Mouse (Mus musculus): ENCODE data around the gene Bcl2a1d. TPM values are rescaled to one million over a fixed set of nuclear protein-coding genes. Genes with fewer than 3 reads are reported as not detected.
"Not testable (repeated sequence)": the region's sequence is repeated elsewhere in the genome, so short reads cannot be mapped to it uniquely, and the experiment has no call there.

The Bcl2a1d gene
- polyA plus RNA-seq, 1 experiment from 2014 or later = 0.82 TPM

- peak within 1 kb of the TSS; percentile 44 for H3K4me2 ChIP-seq (ENCODE audit: low read depth, low read length)
- ATAC-seq = peak; percentile 71
- H3K9me3 ChIP-seq (ENCODE audit: control insufficient read depth, low read length); H3K36me3 ChIP-seq (ENCODE audit: control insufficient read depth, insufficient read depth, low read length); H3K4me1 ChIP-seq (ENCODE audit: control insufficient read depth, insufficient read depth, low read length); H3K27me3 ChIP-seq (replicated peaks; ENCODE audit: control insufficient read depth, insufficient read depth, low read length): not testable (repeated sequence)
- H3K27ac ChIP-seq (ENCODE audit: low read length) = peak within 1 kb of the TSS; percentile 59; the same call in 1 of the 2 replicates
- 0 out of 2 replicates have a peak within 1 kb of the TSS, but pooled peaks have one; percentile 43 for H3K9ac ChIP-seq (ENCODE audit: low read depth, low read length)
- WGBS = 9% methylated on average over 11 of the region's 12 CpGs
- peak within 1 kb of the TSS; percentile 35 for H3K4me3 ChIP-seq (ENCODE audit: low read length)
Measured at GRCm38 (mm10) chr9:88719989-88720537, 11.7 kb downstream of the Bcl2a1d start, which contains the start of gene Mthfsl. TSS of gene Mthfsl (minus strand) at chr9:88720296.

GRCm38 (mm10) chr9:88719073-88719921 lies 12.4 kb downstream of the Bcl2a1d start:
- ATAC-seq = peak; percentile 96
- H3K4me1 ChIP-seq (ENCODE audit: control insufficient read depth, insufficient read depth, low read length); H3K9me3 ChIP-seq (ENCODE audit: control insufficient read depth, low read length); H3K27ac ChIP-seq (ENCODE audit: low read length); H3K36me3 ChIP-seq (ENCODE audit: control insufficient read depth, insufficient read depth, low read length); H3K9ac ChIP-seq (ENCODE audit: low read depth, low read length); H3K27me3 ChIP-seq (replicated peaks; ENCODE audit: control insufficient read depth, insufficient read depth, low read length): not testable (repeated sequence)
- Histone ChIP-seq H3K4me2 (ENCODE audit: low read depth, low read length) (peak overlapping the region; percentile 40; the same call in 1 of the 2 replicates), H3K4me3 (ENCODE audit: low read length) (peak overlapping the region; percentile 32)
- WGBS = 7% methylated on average over 14 of the region's 46 CpGs

- H3K9me3 ChIP-seq (ENCODE audit: control insufficient read depth, low read length) = not testable (repeated sequence)
- WGBS = 82% methylated on average over 5 of the region's 5 CpGs
Measured at GRCm38 (mm10) chr9:88718593-88718992, 13.1 kb downstream of the Bcl2a1d start.

GRCm38 (mm10) chr9:88718140-88718539 lies 13.6 kb downstream of the Bcl2a1d start:
- H3K4me2 ChIP-seq (ENCODE audit: low read depth, low read length); H3K27me3 ChIP-seq (replicated peaks; ENCODE audit: control insufficient read depth, insufficient read depth, low read length); H3K9ac ChIP-seq (ENCODE audit: low read depth, low read length); H3K4me3 ChIP-seq (ENCODE audit: low read length); H3K9me3 ChIP-seq (ENCODE audit: control insufficient read depth, low read length); H3K36me3 ChIP-seq (ENCODE audit: control insufficient read depth, insufficient read depth, low read length); H3K27ac ChIP-seq (ENCODE audit: low read length); H3K4me1 ChIP-seq (ENCODE audit: control insufficient read depth, insufficient read depth, low read length): not testable (repeated sequence)
- WGBS = 49% methylated on average over 2 of the region's 2 CpGs
- 0 out of 2 replicates have a peak, but pooled peaks have one; percentile 14 for ATAC-seq

More at GRCm38 (mm10) chr9:88718593-88718992, 13.1 kb downstream of the Bcl2a1d start:
- not testable (repeated sequence) for H3K4me3 ChIP-seq (ENCODE audit: low read length); H3K27ac ChIP-seq (ENCODE audit: low read length); H3K9ac ChIP-seq (ENCODE audit: low read depth, low read length); H3K36me3 ChIP-seq (ENCODE audit: control insufficient read depth, insufficient read depth, low read length); H3K27me3 ChIP-seq (replicated peaks; ENCODE audit: control insufficient read depth, insufficient read depth, low read length); H3K4me2 ChIP-seq (ENCODE audit: low read depth, low read length); ATAC-seq; H3K4me1 ChIP-seq (ENCODE audit: control insufficient read depth, insufficient read depth, low read length)

- WGBS = 68% methylated on average over 5 of the region's 5 CpGs
Measured at GRCm38 (mm10) chr9:88714515-88714914, 17.2 kb downstream of the Bcl2a1d start.

GRCm38 (mm10) chr9:88712164-88712749 lies 19.5 kb downstream of the Bcl2a1d start:
- not testable (repeated sequence) for H3K9me3 ChIP-seq (ENCODE audit: control insufficient read depth, low read length); H3K4me3 ChIP-seq (ENCODE audit: low read length); H3K4me1 ChIP-seq (ENCODE audit: control insufficient read depth, insufficient read depth, low read length); H3K27me3 ChIP-seq (replicated peaks; ENCODE audit: control insufficient read depth, insufficient read depth, low read length); H3K9ac ChIP-seq (ENCODE audit: low read depth, low read length); H3K36me3 ChIP-seq (ENCODE audit: control insufficient read depth, insufficient read depth, low read length); H3K27ac ChIP-seq (ENCODE audit: low read length); H3K4me2 ChIP-seq (ENCODE audit: low read depth, low read length)
- 71% methylated on average over 3 of the region's 3 CpGs for WGBS
- peak; percentile 74 for ATAC-seq

More at GRCm38 (mm10) chr9:88714515-88714914, 17.2 kb downstream of the Bcl2a1d start:
- H3K4me3 ChIP-seq (ENCODE audit: low read length); H3K27ac ChIP-seq (ENCODE audit: low read length); H3K4me2 ChIP-seq (ENCODE audit: low read depth, low read length); H3K9me3 ChIP-seq (ENCODE audit: control insufficient read depth, low read length); H3K36me3 ChIP-seq (ENCODE audit: control insufficient read depth, insufficient read depth, low read length); H3K9ac ChIP-seq (ENCODE audit: low read depth, low read length); H3K4me1 ChIP-seq (ENCODE audit: control insufficient read depth, insufficient read depth, low read length); ATAC-seq; H3K27me3 ChIP-seq (replicated peaks; ENCODE audit: control insufficient read depth, insufficient read depth, low read length): not testable (repeated sequence)

GRCm38 (mm10) chr9:88710910-88711438 lies 20.7 kb downstream of the Bcl2a1d start:
- H3K27ac ChIP-seq (ENCODE audit: low read length); H3K27me3 ChIP-seq (replicated peaks; ENCODE audit: control insufficient read depth, insufficient read depth, low read length); H3K4me2 ChIP-seq (ENCODE audit: low read depth, low read length); H3K4me3 ChIP-seq (ENCODE audit: low read length); H3K9ac ChIP-seq (ENCODE audit: low read depth, low read length); ATAC-seq; H3K9me3 ChIP-seq (ENCODE audit: control insufficient read depth, low read length); H3K4me1 ChIP-seq (ENCODE audit: control insufficient read depth, insufficient read depth, low read length); H3K36me3 ChIP-seq (ENCODE audit: control insufficient read depth, insufficient read depth, low read length): not testable (repeated sequence)
- WGBS = 93% methylated on average over 4 of the region's 5 CpGs

GRCm38 (mm10) chr9:88710439-88710838 lies 21.3 kb downstream of the Bcl2a1d start:
- H3K27ac ChIP-seq (ENCODE audit: low read length) = not testable (repeated sequence)
- 88% methylated on average over 2 of the region's 2 CpGs for WGBS

GRCm38 (mm10) chr9:88709794-88710193 lies 21.9 kb downstream of the Bcl2a1d start:
- not testable (repeated sequence) for H3K36me3 ChIP-seq (ENCODE audit: control insufficient read depth, insufficient read depth, low read length); H3K27ac ChIP-seq (ENCODE audit: low read length); H3K4me2 ChIP-seq (ENCODE audit: low read depth, low read length); H3K27me3 ChIP-seq (replicated peaks; ENCODE audit: control insufficient read depth, insufficient read depth, low read length); H3K4me3 ChIP-seq (ENCODE audit: low read length); ATAC-seq; H3K9me3 ChIP-seq (ENCODE audit: control insufficient read depth, low read length); H3K9ac ChIP-seq (ENCODE audit: low read depth, low read length); H3K4me1 ChIP-seq (ENCODE audit: control insufficient read depth, insufficient read depth, low read length)
- 68% methylated on average over 5 of the region's 5 CpGs for WGBS

More at GRCm38 (mm10) chr9:88710439-88710838, 21.3 kb downstream of the Bcl2a1d start:
- H3K9ac ChIP-seq (ENCODE audit: low read depth, low read length); H3K9me3 ChIP-seq (ENCODE audit: control insufficient read depth, low read length); H3K4me2 ChIP-seq (ENCODE audit: low read depth, low read length); ATAC-seq; H3K36me3 ChIP-seq (ENCODE audit: control insufficient read depth, insufficient read depth, low read length); H3K4me3 ChIP-seq (ENCODE audit: low read length); H3K27me3 ChIP-seq (replicated peaks; ENCODE audit: control insufficient read depth, insufficient read depth, low read length); H3K4me1 ChIP-seq (ENCODE audit: control insufficient read depth, insufficient read depth, low read length): not testable (repeated sequence)

All from intestine, embryonic 16.5 days (tissue).